Mouse (Mus musculus) CD4-positive helper T cell, adult 2 months (primary cell): Measurements from ENCODE around the gene Slc25a18.

Source experiments
- DNase-seq: peaks from one replicate; pipeline ENCODE4 v3.0.0-alpha.2; 2012; ENCODE audit warnings: low read depth, missing footprints, low spot score

Gene Slc25a18

DNA sequence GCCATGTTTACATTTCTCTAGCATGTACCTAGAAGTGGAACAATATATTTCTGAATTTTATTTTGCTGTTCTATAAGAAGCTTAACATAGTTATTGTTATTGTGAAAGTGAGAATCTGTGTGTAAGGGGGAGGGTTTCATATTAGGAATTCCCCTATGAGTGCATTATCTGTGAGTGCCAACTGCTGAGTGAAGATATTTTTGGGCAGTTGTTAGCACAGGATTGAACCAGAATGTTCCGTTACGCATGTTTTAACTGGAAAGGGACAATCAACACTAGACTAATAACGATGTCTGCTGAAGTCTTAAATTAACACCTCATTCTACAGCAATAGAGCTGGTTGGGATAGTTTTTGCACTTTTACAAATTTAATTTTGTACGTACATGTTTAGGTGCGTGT is 68.4 kb downstream of the Slc25a18 start:
- DNase-seq = no peak
